Mouse (Mus musculus): ENCODE data around the gene Cysltr2. TPM values are rescaled to one million over a fixed set of nuclear protein-coding genes. Genes with fewer than 3 reads are reported as not detected.

Cysltr2 gene
- total RNA-seq, 2 experiments from 2014 or later: 1.1 TPM; not detected in 1

- ATAC-seq (replicated peaks; ENCODE audit: low FRiP score, poor library complexity, severe bottlenecking): no peak
Observed at GRCm38 (mm10) chr14:73000325-73000724, 48.6 kb downstream of the Cysltr2 start.

DNA sequence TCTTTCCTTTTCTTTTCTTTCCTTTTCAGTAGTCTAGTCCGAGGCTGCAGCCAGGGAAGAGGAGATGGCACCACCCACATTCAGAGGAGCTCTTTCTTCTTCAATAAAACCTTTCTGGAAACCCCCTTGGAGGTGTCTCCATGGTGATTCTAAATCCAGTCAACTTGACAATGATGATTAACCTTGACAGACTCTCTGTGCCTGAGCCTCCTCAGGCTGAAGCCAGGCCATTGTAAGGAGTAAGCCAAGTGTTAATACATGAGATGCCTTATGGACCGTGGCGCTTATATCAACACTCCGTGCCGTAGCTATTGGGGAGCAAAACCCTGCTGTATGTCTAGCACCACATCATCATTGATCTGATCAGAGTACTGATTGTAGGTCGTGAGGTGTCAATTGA lies 50.8 kb downstream of the Cysltr2 start:
- no peak for ATAC-seq (replicated peaks; ENCODE audit: low FRiP score, poor library complexity, severe bottlenecking)

DNA sequence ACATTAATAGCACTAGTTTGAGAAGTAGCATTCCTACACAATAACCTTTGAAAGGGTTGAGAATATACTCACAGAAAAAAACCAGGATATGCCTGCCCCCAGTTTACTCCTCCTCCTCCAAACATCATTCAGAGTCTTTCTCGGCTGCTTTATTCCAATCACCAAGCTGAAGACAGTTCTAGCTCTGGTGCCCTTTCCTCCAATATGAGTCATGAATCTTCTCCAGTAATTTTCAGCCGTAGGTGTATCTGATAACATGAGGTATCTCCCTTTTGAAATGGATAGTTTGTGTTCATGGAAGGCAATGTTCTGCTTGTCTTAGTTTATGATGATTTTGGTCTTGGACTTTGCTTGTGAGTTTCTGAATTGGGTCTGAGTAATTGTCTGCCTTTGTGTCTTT lies 62.9 kb downstream of the Cysltr2 start:
- no peak for ATAC-seq (replicated peaks; ENCODE audit: low FRiP score, poor library complexity, severe bottlenecking)

DNA sequence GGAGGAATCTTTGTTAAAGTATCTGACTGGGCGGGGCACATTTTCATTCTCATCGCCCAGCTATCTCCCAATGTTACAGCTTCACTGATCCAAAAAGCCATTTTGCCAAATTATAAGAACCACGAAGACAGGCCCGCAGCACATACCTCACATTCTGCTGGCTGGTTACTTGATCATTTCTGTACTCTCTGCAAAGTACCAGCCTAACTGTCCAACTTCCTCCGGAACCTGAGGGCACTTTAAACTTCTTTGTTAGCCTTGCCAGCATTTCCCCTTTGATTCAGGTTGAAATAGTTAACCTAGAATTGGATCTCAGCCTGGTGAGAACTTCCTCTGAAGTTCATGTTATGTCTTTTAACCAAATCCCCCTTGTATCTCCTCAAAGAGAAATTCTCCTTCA lies 63.8 kb downstream of the Cysltr2 start:
- ATAC-seq (replicated peaks; ENCODE audit: low FRiP score, poor library complexity, severe bottlenecking): no peak

DNA sequence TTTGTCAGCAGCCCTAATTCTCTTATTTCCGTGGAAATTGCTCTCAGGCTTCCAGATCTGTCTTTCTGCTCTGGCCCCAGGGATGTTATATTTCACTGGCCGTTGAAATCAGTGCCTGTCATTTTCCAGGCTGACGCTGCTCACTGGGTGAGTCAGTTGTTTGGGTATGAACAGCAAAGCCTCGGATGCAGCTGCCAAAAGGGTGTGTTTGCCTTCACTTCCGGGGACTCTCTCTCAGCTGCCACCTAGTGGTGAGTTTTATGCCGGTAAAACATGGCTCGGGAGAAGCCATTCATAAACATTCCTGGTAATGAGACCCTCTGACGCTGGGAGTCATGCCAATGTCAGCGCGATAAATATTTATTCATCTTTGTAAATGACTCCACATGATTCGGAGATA lies 65.5 kb downstream of the Cysltr2 start:
- no peak for ATAC-seq (replicated peaks; ENCODE audit: low FRiP score, poor library complexity, severe bottlenecking)

DNA sequence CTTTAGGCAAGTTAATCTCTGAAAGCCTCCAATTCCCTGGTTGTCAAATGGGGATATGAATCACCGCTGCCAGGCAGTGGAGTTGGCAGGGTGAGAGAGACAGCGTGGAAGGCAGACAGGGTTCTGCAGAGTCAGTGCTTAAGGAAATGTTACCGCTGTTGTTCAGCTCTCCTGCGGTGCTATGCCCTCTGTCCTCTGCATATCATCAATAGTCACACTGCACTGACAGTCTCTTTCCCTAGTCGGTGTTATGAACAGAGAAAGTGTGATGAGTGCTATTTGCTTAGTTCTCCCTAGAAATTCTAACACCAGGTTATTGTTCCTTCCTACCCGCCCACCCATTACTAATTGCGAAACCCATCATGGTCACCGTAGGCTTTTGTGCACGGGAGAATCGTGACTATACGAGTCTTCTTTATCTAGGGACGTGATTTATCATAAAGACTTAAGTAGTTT lies 65.9 kb downstream of the Cysltr2 start:
- ATAC-seq (replicated peaks; ENCODE audit: low FRiP score, poor library complexity, severe bottlenecking): no peak

DNA sequence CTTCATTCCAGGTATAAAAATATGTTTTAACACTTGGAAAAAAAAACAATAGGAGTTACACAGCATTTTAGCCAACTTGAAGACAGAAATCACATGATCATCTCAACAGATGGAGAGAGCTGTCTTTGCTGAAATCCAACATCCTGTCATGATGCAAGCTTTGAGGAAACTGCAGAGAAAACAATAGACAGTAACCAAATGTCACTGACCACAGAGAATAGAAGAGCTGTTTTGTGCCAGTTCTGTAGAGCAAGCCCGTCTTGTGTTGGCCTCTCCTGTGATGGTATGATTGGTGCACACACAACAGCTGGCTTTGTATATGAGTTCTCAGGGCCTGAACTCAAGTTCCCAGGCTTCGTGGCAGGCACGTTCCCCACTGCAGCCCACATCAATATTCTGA lies 68.2 kb downstream of the Cysltr2 start:
- no peak for ATAC-seq (replicated peaks; ENCODE audit: low FRiP score, poor library complexity, severe bottlenecking)

- no peak for ATAC-seq (replicated peaks; ENCODE audit: low FRiP score, poor library complexity, severe bottlenecking)
Observed at GRCm38 (mm10) chr14:72980106-72980505, 68.8 kb downstream of the Cysltr2 start.

DNA sequence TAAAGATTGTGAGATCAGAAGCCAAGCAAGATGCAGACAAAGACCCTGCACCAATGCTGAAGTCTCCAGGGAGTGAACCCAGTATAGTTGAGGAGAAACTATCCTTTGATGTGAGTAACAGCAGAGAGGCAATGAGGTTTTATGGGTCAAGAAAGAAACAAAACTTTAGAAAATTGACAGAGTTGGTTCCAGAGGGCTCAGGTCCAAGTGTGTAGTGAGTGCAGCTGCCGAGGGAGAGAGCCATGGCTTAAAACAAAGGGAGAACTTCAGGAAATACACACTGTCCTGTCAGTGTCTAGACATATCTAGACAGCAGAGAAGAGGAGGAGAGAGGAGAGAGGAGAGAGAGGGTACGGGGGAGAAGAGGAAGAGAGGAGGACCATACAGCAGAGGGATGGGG lies 72.8 kb downstream of the Cysltr2 start:
- ATAC-seq (replicated peaks; ENCODE audit: low FRiP score, poor library complexity, severe bottlenecking): no peak

Other genes starting within 250 kb of the Cysltr2 start
- 8.8 and 10.4 TPM in 2 replicates for gene Rcbtb2, start 73.9 kb upstream of the Cysltr2 start, total RNA-seq (2015; ENCODE audit: low replicate concordance)
- 10.7 and 12.4 TPM in 2 replicates for gene Rcbtb2, start 73.9 kb upstream of the Cysltr2 start, total RNA-seq (2017; ENCODE audit: low replicate concordance)
- gene Lpar6, start 188.8 kb upstream of the Cysltr2 start, total RNA-seq (2015; ENCODE audit: low replicate concordance): 3.8 and 8.8 TPM in 2 replicates
- gene Lpar6, start 188.8 kb upstream of the Cysltr2 start, total RNA-seq (2017; ENCODE audit: low replicate concordance): 1.8 and 4.2 TPM in 2 replicates